34 mouse cellular contexts compared by ENCODE assay signal in the genomic region with DNA sequence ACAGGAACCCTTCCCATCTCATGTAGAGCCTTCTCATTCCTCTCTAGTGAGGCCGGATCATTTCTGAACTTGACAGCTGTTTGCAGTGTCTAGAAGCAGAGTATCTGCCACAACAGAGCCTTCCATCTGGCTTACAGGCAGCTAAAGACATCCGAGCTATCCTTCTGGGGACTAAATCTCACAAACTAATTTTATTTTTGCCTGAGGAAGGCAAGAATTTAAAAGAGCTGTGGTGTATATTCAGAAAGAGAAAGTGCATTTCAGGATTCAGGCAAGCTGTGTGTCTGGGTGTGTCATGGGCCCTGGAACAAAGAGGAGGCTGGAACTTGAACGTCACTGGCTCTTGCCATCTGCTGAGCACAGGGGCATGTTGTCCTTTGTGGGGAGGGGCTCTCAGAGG. TPM values are rescaled to one million over a fixed set of nuclear protein-coding genes. Genes with fewer than 3 reads are reported as not detected.
DNase-seq lines count a peak whose midpoint lies in the region; ATAC-seq and TF ChIP-seq lines count a peak whose summit lies in the region.
"Had no signal": no experiment of that assay in that cellular context is flagged by ENCODE, and none has a peak within 500 bp of the region (broad histone marks: within the 10 kb centered on the region; RNA-seq: fewer than 3 reads in every experiment).

No protein-coding gene starts in this region.

- H3K9ac ChIP-seq in hindbrain, embryonic 16.5 days (ENCODE audit: low read depth, low read length), result no peak overlapping the region
- H3K9ac ChIP-seq in hindbrain, postnatal 0 days (replicated peaks; ENCODE audit: low read length), result no peak overlapping the region
- H3K9ac ChIP-seq in neural tube, embryonic 15.5 days (replicated peaks), result no peak overlapping the region
- H3K9ac ChIP-seq: embryonic facial prominence, embryonic 13.5 days; forebrain, embryonic 15.5 days; heart, embryonic 12.5 days; liver, embryonic 15.5 days; lung, embryonic 15.5 days had no signal

- no peaks in the 10 kb centered on the region for H3K36me3 ChIP-seq in hindbrain, embryonic 16.5 days (ENCODE audit: control insufficient read depth, insufficient read depth, low read length)
- no peaks in the 10 kb centered on the region for H3K36me3 ChIP-seq in hindbrain, postnatal 0 days (ENCODE audit: insufficient read depth, low read length)
- no peaks in the 10 kb centered on the region for H3K36me3 ChIP-seq in neural tube, embryonic 15.5 days
- H3K36me3 ChIP-seq: embryonic facial prominence, embryonic 13.5 days; forebrain, embryonic 15.5 days; G1E; heart, embryonic 12.5 days; hindbrain, embryonic 10.5 days; limb, embryonic 10.5 days; liver, embryonic 15.5 days; lung, embryonic 15.5 days had no signal

- 65% methylated on average over 3 of the region's 3 CpGs for WGBS in hindbrain, embryonic 16.5 days
- 63% methylated on average over 3 of the region's 3 CpGs for WGBS in hindbrain, postnatal 0 days
- WGBS in neural tube, embryonic 15.5 days, result 82% methylated on average over 3 of the region's 3 CpGs
- 60% methylated on average over 3 of the region's 3 CpGs for WGBS in olfactory bulb, adult 2 months

- H3K27me3 ChIP-seq in hindbrain, embryonic 16.5 days (replicated peaks; ENCODE audit: control insufficient read depth, insufficient read depth, low read length), result no peaks in the 10 kb centered on the region
- no peaks in the 10 kb centered on the region for H3K27me3 ChIP-seq in hindbrain, postnatal 0 days (ENCODE audit: insufficient read depth, low read length)
- no peaks in the 10 kb centered on the region for H3K27me3 ChIP-seq in neural tube, embryonic 15.5 days (replicated peaks)
- H3K27me3 ChIP-seq: forebrain, embryonic 15.5 days; heart, embryonic 12.5 days; lung, embryonic 15.5 days; Patski had no signal

- H3K9me3 ChIP-seq in hindbrain, embryonic 16.5 days (ENCODE audit: control insufficient read depth, low read length), result no peaks in the 10 kb centered on the region
- H3K9me3 ChIP-seq in hindbrain, postnatal 0 days (ENCODE audit: low read length), result no peaks in the 10 kb centered on the region
- H3K9me3 ChIP-seq in neural tube, embryonic 15.5 days (replicated peaks), result no peaks in the 10 kb centered on the region
- H3K9me3 ChIP-seq: embryonic facial prominence, embryonic 13.5 days; forebrain, embryonic 15.5 days; G1E; heart, embryonic 12.5 days; hindbrain, embryonic 10.5 days; limb, embryonic 10.5 days; liver, embryonic 15.5 days; lung, embryonic 15.5 days had no signal

- peak overlapping the region; percentile 67; the same call in 1 of the 2 replicates for H3K27ac ChIP-seq in hindbrain, embryonic 16.5 days (ENCODE audit: low read depth, low read length)
- H3K27ac ChIP-seq in hindbrain, postnatal 0 days, result no peak overlapping the region; the same call in 1 of the 2 replicates
- H3K27ac ChIP-seq in neural tube, embryonic 15.5 days (replicated peaks), result peak overlapping the region; percentile 18; the same call in 1 of the 2 replicates
- H3K27ac ChIP-seq in cortical plate, adult 2 months (ENCODE audit: insufficient read depth, low read length), result peak overlapping the region; percentile 54
- H3K27ac ChIP-seq in olfactory bulb, adult 2 months (ENCODE audit: insufficient read depth, low read depth, low read length), result peak overlapping the region; percentile 61; the same call in 1 of the 2 replicates
- H3K27ac ChIP-seq: embryonic facial prominence, embryonic 13.5 days; forebrain, embryonic 15.5 days; hindbrain, embryonic 10.5 days; limb, embryonic 10.5 days; liver, embryonic 15.5 days; lung, embryonic 15.5 days had no signal

- no peaks in the 10 kb centered on the region for H3K4me1 ChIP-seq in hindbrain, embryonic 16.5 days (ENCODE audit: control insufficient read depth, insufficient read depth, low read depth, low read length)
- no peaks in the 10 kb centered on the region for H3K4me1 ChIP-seq in hindbrain, postnatal 0 days (ENCODE audit: insufficient read depth, low read length)
- peaks cover 4% of the 10 kb centered on the region; the same call in 1 of the 2 replicates for H3K4me1 ChIP-seq in neural tube, embryonic 15.5 days
- peaks cover 7% of the 10 kb centered on the region for H3K4me1 ChIP-seq in cortical plate, adult 2 months (ENCODE audit: control insufficient read depth, insufficient read depth, low read length)
- peaks cover 10% of the 10 kb centered on the region for H3K4me1 ChIP-seq in olfactory bulb, adult 2 months (ENCODE audit: control insufficient read depth, insufficient read depth, low read length)
- H3K4me1 ChIP-seq: limb, embryonic 10.5 days; liver, embryonic 15.5 days; lung, embryonic 15.5 days had no signal

- TF ChIP-seq POLR2A in cortical plate, adult 2 months (IDR thresholded peaks at IDR 0.05; ENCODE audit: extremely low read depth, insufficient read depth, low read length), result no peak
- no peak for TF ChIP-seq POLR2A in olfactory bulb, adult 2 months (IDR thresholded peaks at IDR 0.05; ENCODE audit: insufficient read depth, low read depth, low read length)

- no peak for DNase-seq in hindbrain, postnatal 0 days (ENCODE audit: low spot score)
- no peak for DNase-seq in neural tube, embryonic 10.5 days (ENCODE audit: extremely low spot score, low spot score)
- no peak for DNase-seq in thymus, postnatal 10 days (ENCODE audit: low spot score in 2 of 2)
- DNase-seq: adrenal gland, postnatal 36 days; B cell, adult 2 months; cerebellum, adult 11 months; cerebellum, postnatal 10 days; gastrocnemius, postnatal 25 days; heart, adult 18-20 months; heart, postnatal 10 days; kidney, adult 18-20 months; kidney, postnatal 4 days; liver; lung, postnatal 4 days; thymus, postnatal 14 days had no signal

- no peak overlapping the region for H3K4me3 ChIP-seq in hindbrain, embryonic 16.5 days (ENCODE audit: low read length)
- H3K4me3 ChIP-seq in hindbrain, postnatal 0 days (ENCODE audit: low read length), result no peak overlapping the region
- no peak overlapping the region for H3K4me3 ChIP-seq in neural tube, embryonic 15.5 days (replicated peaks)
- no peak overlapping the region for H3K4me3 ChIP-seq in cortical plate, adult 2 months (ENCODE audit: insufficient read depth, low read length)
- H3K4me3 ChIP-seq in olfactory bulb, adult 2 months (ENCODE audit: insufficient read depth, low read depth, low read length), result no peak overlapping the region
- H3K4me3 ChIP-seq: embryonic facial prominence, embryonic 13.5 days; forebrain, embryonic 15.5 days; heart, embryonic 12.5 days; hindbrain, embryonic 10.5 days; limb, embryonic 10.5 days; liver, embryonic 15.5 days; lung, embryonic 15.5 days had no signal

- TF ChIP-seq CTCF in hindbrain, postnatal 0 days (IDR thresholded peaks at IDR 0.05; ENCODE audit: low read depth), result no peak
- TF ChIP-seq CTCF in cortical plate, adult 2 months (IDR thresholded peaks at IDR 0.05; ENCODE audit: extremely low read depth, insufficient read depth, low read length), result no peak
- no peak for TF ChIP-seq CTCF in olfactory bulb, adult 2 months (IDR thresholded peaks at IDR 0.05; ENCODE audit: insufficient read depth, low read depth, low read length)

- H3K4me2 ChIP-seq in hindbrain, embryonic 16.5 days (ENCODE audit: low read length), result no peak overlapping the region
- no peak overlapping the region for H3K4me2 ChIP-seq in hindbrain, postnatal 0 days (ENCODE audit: low read depth, low read length)
- H3K4me2 ChIP-seq in neural tube, embryonic 15.5 days, result no peak overlapping the region
- H3K4me2 ChIP-seq: embryonic facial prominence, embryonic 13.5 days; forebrain, embryonic 15.5 days; heart, embryonic 12.5 days; liver, embryonic 15.5 days; lung, embryonic 15.5 days had no signal

- ATAC-seq in hindbrain, embryonic 16.5 days, result no peak
- ATAC-seq in hindbrain, postnatal 0 days, result no peak
- no peak for ATAC-seq in neural tube, embryonic 15.5 days (ENCODE audit: low FRiP score)
- ATAC-seq: forebrain, embryonic 15.5 days; inflammation-experienced regulatory T-cells, adult 6 months; midbrain, embryonic 16.5 days; Patski had no signal

RNA-seq across cellular contexts. Expression of a gene that starts 46.1 kb away (rescaled TPM):
- polyA plus RNA-seq in hindbrain, embryonic 16.5 days (2015; fragmentation: Nextera tagmentation; extraction: Ambion mirVana), result 42.6 and 43.2 TPM in 2 replicates
- 9.7 and 12.2 TPM in 2 replicates for total RNA-seq in hindbrain, postnatal 0 days (2014; rRNA removed)
- 42.4 and 46.6 TPM in 2 replicates for polyA plus RNA-seq in hindbrain, postnatal 0 days (2015; fragmentation: Nextera tagmentation; extraction: Ambion mirVana)
- polyA plus RNA-seq in neural tube, embryonic 15.5 days (2015; fragmentation: Nextera tagmentation; extraction: Ambion mirVana), result 43.1 and 50.0 TPM in 2 replicates
- polyA plus RNA-seq in cortical plate, adult 2 months (2012; rRNA removed), result 29.3 and 30.0 TPM in 2 replicates
- polyA plus RNA-seq in olfactory bulb, adult 2 months (2012; ENCODE audit: insufficient read depth, insufficient read length, low replicate concordance, missing spikeins), result not detected in 2 replicates

RNA-seq across cellular contexts. Expression of a gene that starts 50.1 kb away (rescaled TPM):
- not detected in 2 replicates for polyA plus RNA-seq in hindbrain, embryonic 16.5 days (2015; fragmentation: Nextera tagmentation; extraction: Ambion mirVana)
- 1.1 TPM in 1 of 2 replicates, not detected in the other for total RNA-seq in hindbrain, postnatal 0 days (2014; rRNA removed)
- polyA plus RNA-seq in hindbrain, postnatal 0 days (2015; fragmentation: Nextera tagmentation; extraction: Ambion mirVana), result 0.35 TPM in 1 of 2 replicates, not detected in the other
- polyA plus RNA-seq in neural tube, embryonic 15.5 days (2015; fragmentation: Nextera tagmentation; extraction: Ambion mirVana), result 0.54 TPM in 1 of 2 replicates, not detected in the other
- 0.10 and 0.11 TPM in 2 replicates for polyA plus RNA-seq in cortical plate, adult 2 months (2012; rRNA removed)
- polyA plus RNA-seq in olfactory bulb, adult 2 months (2012; ENCODE audit: insufficient read depth, insufficient read length, low replicate concordance, missing spikeins), result not detected in 2 replicates
- total RNA-seq: CH12.LX; neutrophil, adult 5-6 weeks had no signal
- polyA plus RNA-seq: forebrain, embryonic 15.5 days; G1E; hindbrain, embryonic 10.5 days; kidney, embryonic 16.5 days; limb, embryonic 10.5 days; lung, embryonic 15.5 days; midbrain, embryonic 16.5 days had no signal

RNA-seq across cellular contexts. Expression of a gene that starts 56.1 kb away (rescaled TPM):
- polyA plus RNA-seq in hindbrain, embryonic 16.5 days (2015; fragmentation: Nextera tagmentation; extraction: Ambion mirVana), result 0.71 and 0.81 TPM in 2 replicates
- 0.65 TPM in 1 of 2 replicates, not detected in the other for total RNA-seq in hindbrain, postnatal 0 days (2014; rRNA removed)
- 0.20 and 0.28 TPM in 2 replicates for polyA plus RNA-seq in hindbrain, postnatal 0 days (2015; fragmentation: Nextera tagmentation; extraction: Ambion mirVana)
- 1.3 TPM in 2 replicates for polyA plus RNA-seq in neural tube, embryonic 15.5 days (2015; fragmentation: Nextera tagmentation; extraction: Ambion mirVana)
- 0.15 and 0.26 TPM in 2 replicates for polyA plus RNA-seq in cortical plate, adult 2 months (2012; rRNA removed)
- polyA plus RNA-seq in olfactory bulb, adult 2 months (2012; ENCODE audit: insufficient read depth, insufficient read length, low replicate concordance, missing spikeins), result not detected in 2 replicates
- total RNA-seq: CH12.LX; G1E; neutrophil, adult 5-6 weeks had no signal
- polyA plus RNA-seq: forebrain, embryonic 15.5 days; G1E; inflammation-experienced regulatory T-cells, adult 6 months; Patski; small intestine, adult 2 months had no signal

Comparison
In these comparisons a context has a peak if more than half of its experiments do, and no peak if none do; other contexts are left out.
1. RNA of a gene that starts 46.1 kb away (polyA plus RNA-seq): 43.1 to 50.0 TPM in neural tube, embryonic 15.5 days, 42.6 to 43.2 TPM in hindbrain, embryonic 16.5 days, 42.4 to 46.6 TPM in hindbrain, postnatal 0 days and 29.3 to 30.0 TPM in cortical plate, adult 2 months; not detected in olfactory bulb, adult 2 months; every median in the first group is over 10 times any median in the second.